Mouse (Mus musculus): Measurements from ENCODE around the gene Gm10309. TPM values are rescaled to one million over a fixed set of nuclear protein-coding genes. Genes with fewer than 3 reads are reported as not detected.

The Gm10309 gene
- polyA plus RNA-seq (2015; fragmentation: Nextera tagmentation; extraction: Ambion mirVana) = 0.12 TPM in 1 of 2 replicates, not detected in the other

DNA sequence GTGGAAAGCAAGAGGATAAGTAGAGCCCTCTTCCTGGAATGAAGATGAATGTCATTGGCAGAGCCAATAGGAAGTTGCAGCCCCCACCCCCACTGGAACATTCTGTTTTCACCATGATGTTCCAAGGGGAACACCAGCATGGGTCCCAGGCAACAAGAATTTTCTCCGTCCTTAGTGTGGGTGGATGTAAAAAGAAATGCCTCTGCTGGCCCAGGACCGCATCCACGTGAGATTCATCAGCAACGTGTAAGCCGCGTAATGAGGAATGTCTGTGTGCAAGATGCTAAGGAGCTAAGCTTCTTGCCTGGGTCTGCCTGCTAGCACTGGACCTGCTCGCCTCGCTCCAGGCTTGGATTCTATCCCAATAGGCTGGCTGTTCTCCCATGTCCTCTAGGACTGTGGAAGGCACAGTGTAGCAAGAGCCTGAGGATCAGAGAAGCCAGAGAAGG lies at the start of gene Gm10309:
Gene Gm10309 (minus strand): TSS at position 50 of the 449 bp plus-strand sequence.
- ATAC-seq = no peak
- Histone ChIP-seq H3K27ac (ENCODE audit: low read depth, low read length) (no peak within 1 kb of the TSS), H3K9me3 (ENCODE audit: control insufficient read depth) (no peaks in the 10 kb centered on the region), H3K36me3 (ENCODE audit: control insufficient read depth, insufficient read depth) (peaks cover 5% of the 10 kb centered on the region; the same call in 1 of the 2 replicates), H3K4me3 (ENCODE audit: low read depth, low read length) (no peak within 1 kb of the TSS), H3K9ac (ENCODE audit: low read depth, low read length) (no peak within 1 kb of the TSS), H3K4me2 (replicated peaks; ENCODE audit: low read depth) (no peak within 1 kb of the TSS), H3K27me3 (replicated peaks; ENCODE audit: control insufficient read depth, insufficient read depth, low read length) (no peaks in the 10 kb centered on the region), H3K4me1 (replicated peaks; ENCODE audit: control insufficient read depth, insufficient read depth, low read length) (no peaks in the 10 kb centered on the region)
- WGBS = 72% methylated on average over 8 of the region's 8 CpGs
- no peak for TF ChIP-seq CTCF (IDR thresholded peaks at IDR 0.05; ENCODE audit: low read depth)

GRCm38 (mm10) chr17:86551995-86552394 lies 47.0 kb upstream of the Gm10309 start:
- H3K36me3 ChIP-seq (ENCODE audit: control insufficient read depth, insufficient read depth) = no peaks in the 10 kb centered on the region; the same call in 1 of the 2 replicates
- no peaks in the 10 kb centered on the region for H3K27me3 ChIP-seq (replicated peaks; ENCODE audit: control insufficient read depth, insufficient read depth, low read length)
- no peak overlapping the region for H3K9ac ChIP-seq (ENCODE audit: low read depth, low read length)
- H3K27ac ChIP-seq (ENCODE audit: low read depth, low read length) = no peak overlapping the region
- no peak overlapping the region for H3K4me2 ChIP-seq (replicated peaks; ENCODE audit: low read depth)
- WGBS = 78% methylated on average over 6 of the region's 6 CpGs
- no peaks in the 10 kb centered on the region for H3K9me3 ChIP-seq (ENCODE audit: control insufficient read depth)
- H3K4me3 ChIP-seq (ENCODE audit: low read depth, low read length) = no peak overlapping the region
- TF ChIP-seq CTCF (IDR thresholded peaks at IDR 0.05; ENCODE audit: low read depth) = no peak
- ATAC-seq = no peak
- H3K4me1 ChIP-seq (replicated peaks; ENCODE audit: control insufficient read depth, insufficient read depth, low read length) = no peaks in the 10 kb centered on the region

GRCm38 (mm10) chr17:86551561-86551960 lies 46.5 kb upstream of the Gm10309 start:
- Histone ChIP-seq H3K9ac (ENCODE audit: low read depth, low read length) (no peak overlapping the region), H3K36me3 (ENCODE audit: control insufficient read depth, insufficient read depth) (no peaks in the 10 kb centered on the region; the same call in 1 of the 2 replicates), H3K4me1 (replicated peaks; ENCODE audit: control insufficient read depth, insufficient read depth, low read length) (no peaks in the 10 kb centered on the region), H3K4me3 (ENCODE audit: low read depth, low read length) (no peak overlapping the region), H3K4me2 (replicated peaks; ENCODE audit: low read depth) (no peak overlapping the region), H3K27me3 (replicated peaks; ENCODE audit: control insufficient read depth, insufficient read depth, low read length) (no peaks in the 10 kb centered on the region), H3K9me3 (ENCODE audit: control insufficient read depth) (no peaks in the 10 kb centered on the region), H3K27ac (ENCODE audit: low read depth, low read length) (no peak overlapping the region)
- WGBS = 67% methylated on average over 10 of the region's 10 CpGs
- no peak for ATAC-seq
- TF ChIP-seq CTCF (IDR thresholded peaks at IDR 0.05; ENCODE audit: low read depth) = no peak

DNA sequence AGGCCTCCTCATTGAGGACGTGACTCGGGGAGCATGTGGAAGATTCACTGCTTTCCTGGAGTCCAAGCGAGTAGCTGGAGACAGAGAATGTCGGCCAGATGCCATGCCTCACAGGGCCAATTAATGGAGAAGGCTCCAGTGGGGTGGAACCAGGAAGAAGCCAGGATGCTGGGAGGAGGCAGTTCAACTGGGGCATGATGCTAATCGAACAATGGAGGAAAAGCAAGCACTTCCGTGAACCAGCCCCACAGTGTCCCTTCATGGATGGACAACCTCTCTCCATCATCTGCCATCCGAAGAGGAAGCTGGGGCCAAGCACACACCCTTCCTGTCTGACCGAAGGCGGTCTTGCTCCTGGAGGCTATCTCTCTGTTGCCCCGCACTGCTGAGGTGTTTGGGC lies 44.1 kb upstream of the Gm10309 start:
- no peak overlapping the region for H3K27ac ChIP-seq (ENCODE audit: low read depth, low read length)
- no peak for ATAC-seq
- no peak overlapping the region for H3K4me3 ChIP-seq (ENCODE audit: low read depth, low read length)
- no peak overlapping the region for H3K9ac ChIP-seq (ENCODE audit: low read depth, low read length)
- no peak overlapping the region for H3K4me2 ChIP-seq (replicated peaks; ENCODE audit: low read depth)
- H3K36me3 ChIP-seq (ENCODE audit: control insufficient read depth, insufficient read depth) = no peaks in the 10 kb centered on the region; the same call in 1 of the 2 replicates
- no peaks in the 10 kb centered on the region for H3K27me3 ChIP-seq (replicated peaks; ENCODE audit: control insufficient read depth, insufficient read depth, low read length)
- 88% methylated on average over 10 of the region's 10 CpGs for WGBS
- no peaks in the 10 kb centered on the region for H3K4me1 ChIP-seq (replicated peaks; ENCODE audit: control insufficient read depth, insufficient read depth, low read length)
- H3K9me3 ChIP-seq (ENCODE audit: control insufficient read depth) = no peaks in the 10 kb centered on the region
- no peak for TF ChIP-seq CTCF (IDR thresholded peaks at IDR 0.05; ENCODE audit: low read depth)

GRCm38 (mm10) chr17:86546529-86546928 lies 41.5 kb upstream of the Gm10309 start:
- no peak for TF ChIP-seq CTCF (IDR thresholded peaks at IDR 0.05; ENCODE audit: low read depth)
- Histone ChIP-seq H3K27ac (ENCODE audit: low read depth, low read length) (no peak overlapping the region), H3K4me2 (replicated peaks; ENCODE audit: low read depth) (no peak overlapping the region), H3K4me1 (replicated peaks; ENCODE audit: control insufficient read depth, insufficient read depth, low read length) (no peaks in the 10 kb centered on the region), H3K27me3 (replicated peaks; ENCODE audit: control insufficient read depth, insufficient read depth, low read length) (no peaks in the 10 kb centered on the region), H3K9ac (ENCODE audit: low read depth, low read length) (no peak overlapping the region), H3K9me3 (ENCODE audit: control insufficient read depth) (no peaks in the 10 kb centered on the region), H3K36me3 (ENCODE audit: control insufficient read depth, insufficient read depth) (no peaks in the 10 kb centered on the region), H3K4me3 (ENCODE audit: low read depth, low read length) (no peak overlapping the region)
- no peak for ATAC-seq
- 83% methylated on average over 7 of the region's 7 CpGs for WGBS

DNA sequence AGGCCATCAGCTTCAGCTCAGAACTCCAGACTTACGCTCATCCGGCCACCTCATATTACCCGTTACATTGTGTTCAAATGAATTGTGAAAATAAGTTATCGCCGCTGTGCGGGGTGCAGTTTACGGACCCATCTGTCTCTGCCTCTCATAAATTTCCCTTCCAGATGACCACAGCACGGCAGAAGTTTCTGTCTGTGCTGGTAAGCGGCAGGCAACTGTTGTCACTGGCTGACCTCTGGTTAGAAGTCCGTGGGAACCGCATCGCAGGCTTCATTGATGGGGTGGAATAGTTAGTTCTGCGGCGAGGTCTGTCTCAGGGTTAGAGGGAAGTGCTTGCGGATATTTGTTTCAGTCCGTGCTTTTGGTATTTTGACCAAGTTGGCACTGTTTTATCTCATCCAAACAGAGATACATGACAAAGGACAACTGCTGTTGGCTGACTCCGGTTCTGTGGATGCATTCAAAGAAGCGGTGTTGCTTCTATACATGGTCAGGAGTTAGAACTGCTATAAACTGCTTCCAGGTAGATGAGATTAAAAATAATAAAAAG lies 34.9 kb upstream of the Gm10309 start:
- no peak overlapping the region for H3K9ac ChIP-seq (ENCODE audit: low read depth, low read length)
- H3K27ac ChIP-seq (ENCODE audit: low read depth, low read length) = no peak overlapping the region
- no peak overlapping the region for H3K4me2 ChIP-seq (replicated peaks; ENCODE audit: low read depth)
- WGBS = 77% methylated on average over 18 of the region's 18 CpGs
- ATAC-seq = no peak
- no peak for TF ChIP-seq CTCF (IDR thresholded peaks at IDR 0.05; ENCODE audit: low read depth)
- H3K36me3 ChIP-seq (ENCODE audit: control insufficient read depth, insufficient read depth) = no peaks in the 10 kb centered on the region
- no peaks in the 10 kb centered on the region for H3K27me3 ChIP-seq (replicated peaks; ENCODE audit: control insufficient read depth, insufficient read depth, low read length)
- H3K9me3 ChIP-seq (ENCODE audit: control insufficient read depth) = no peaks in the 10 kb centered on the region
- H3K4me3 ChIP-seq (ENCODE audit: low read depth, low read length) = no peak overlapping the region
- no peaks in the 10 kb centered on the region for H3K4me1 ChIP-seq (replicated peaks; ENCODE audit: control insufficient read depth, insufficient read depth, low read length)

All from intestine, postnatal 0 days (tissue).